Mouse (Mus musculus) heart, embryonic 11.5 days (tissue): ENCODE results near the gene Capzb. TPM values are rescaled to one million over a fixed set of nuclear protein-coding genes. Genes with fewer than 3 reads are reported as not detected.
A peak's percentile ranks its signal among the peaks of the same experiment; 100 is the strongest.

Source experiments
- ATAC-seq: fragments of 200-750 bp; cut with Nextera tagmentation; replicated peaks from 2 replicates; pipeline ENCODE4 v1.8.0; 2017; ENCODE audit warnings: moderate library complexity; ENCODE audit not compliant: insufficient number of reproducible peaks, low FRiP score, low TSS enrichment
- H3K27ac ChIP-seq: fragments of 300-500 bp; sonication (generic); 2 replicates; pipeline ENCODE4 v1.5.1; 2014; ENCODE audit warnings: mild to moderate bottlenecking, low read depth, low read length
- H3K27me3 ChIP-seq: fragments of 300-500 bp; sonication (generic); 2 replicates; pipeline ENCODE4 v1.6.1; 2014; ENCODE audit warnings: mild to moderate bottlenecking, low read length, mixed read lengths; ENCODE audit not compliant: control insufficient read depth, insufficient read depth
- H3K36me3 ChIP-seq: fragments of 300-500 bp; sonication (generic); 2 replicates; pipeline ENCODE4 v1.6.1; 2014; ENCODE audit warnings: mild to moderate bottlenecking, low read length, moderate library complexity, mixed read lengths; ENCODE audit not compliant: control insufficient read depth, insufficient read depth
- H3K4me1 ChIP-seq: fragments of 300-500 bp; sonication (generic); 2 replicates; pipeline ENCODE4 v1.6.1; 2014; ENCODE audit warnings: low read length; ENCODE audit not compliant: control insufficient read depth, insufficient read depth
- H3K4me2 ChIP-seq: fragments of 300-500 bp; sonication (generic); 2 replicates; pipeline ENCODE4 v1.6.1; 2014; ENCODE audit warnings: mild to moderate bottlenecking, moderate library complexity
- H3K4me3 ChIP-seq: fragments of 300-500 bp; sonication (generic); 2 replicates; pipeline ENCODE4 v1.5.1; 2014; ENCODE audit warnings: low read depth, low read length
- H3K9ac ChIP-seq: fragments of 300-500 bp; sonication (generic); 2 replicates; pipeline ENCODE4 v1.6.1; 2014; ENCODE audit warnings: mild to moderate bottlenecking, low read depth, low read length, moderate library complexity
- H3K9me3 ChIP-seq: fragments of 300-500 bp; sonication (generic); replicated peaks from 2 replicates; pipeline ENCODE4 v1.6.1; 2016; ENCODE audit warnings: low read length; ENCODE audit not compliant: control insufficient read depth
- WGBS: fragments of 180-500 bp; shearing (Covaris S2); extraction: QIAGEN DNeasy Blood & Tissue Kit; methylation state at CpG from one replicate; pipeline ENCODE4 v1.1.7; 2014; ENCODE audit not compliant: insufficient replicate concordance; 5-methylcytosine and 5-hydroxymethylcytosine counted together
- polyA plus RNA-seq: library from polyadenylated mRNA; unstranded; fragments of >200 nt; fragmentation: Nextera tagmentation; extraction: Ambion mirVana; gene quantifications from 2 replicates; pipeline ENCODE4 v1.2.1, GENCODE M21; 2014

The Capzb gene
- polyA plus RNA-seq, 1 experiment from 2014 or later = 319 TPM

GRCm38 (mm10) chr4:139199126-139199525, 6.4 kb downstream of the Capzb start:
- Histone ChIP-seq H3K9ac (no peak overlapping the region), H3K36me3 (peaks cover 7% of the 10 kb centered on the region), H3K27ac (no peak overlapping the region), H3K27me3 (no peaks in the 10 kb centered on the region), H3K4me1 (peaks cover 74% of the 10 kb centered on the region), H3K9me3 (no peaks in the 10 kb centered on the region), H3K4me3 (no peak overlapping the region), H3K4me2 (no peak overlapping the region)
- WGBS = 84% methylated on average over 9 of the region's 9 CpGs
- ATAC-seq = no peak

GRCm38 (mm10) chr4:139199703-139200340, 7.1 kb downstream of the Capzb start:
- Histone ChIP-seq H3K4me3 (no peak overlapping the region), H3K27me3 (no peaks in the 10 kb centered on the region), H3K4me2 (no peak overlapping the region), H3K27ac (no peak overlapping the region), H3K36me3 (peaks cover 7% of the 10 kb centered on the region), H3K9me3 (no peaks in the 10 kb centered on the region), H3K9ac (no peak overlapping the region), H3K4me1 (peaks cover 74% of the 10 kb centered on the region)
- 94% methylated on average over 8 of the region's 8 CpGs for WGBS
- no peak for ATAC-seq

- Histone ChIP-seq H3K27ac (no peak overlapping the region), H3K4me1 (peaks cover 74% of the 10 kb centered on the region), H3K36me3 (peaks cover 7% of the 10 kb centered on the region), H3K27me3 (no peaks in the 10 kb centered on the region), H3K9me3 (no peaks in the 10 kb centered on the region), H3K4me3 (no peak overlapping the region), H3K9ac (no peak overlapping the region), H3K4me2 (no peak overlapping the region)
- no peak for ATAC-seq
- WGBS = 61% methylated on average over 3 of the region's 3 CpGs
Measured at GRCm38 (mm10) chr4:139200946-139201345, 8.2 kb downstream of the Capzb start.

GRCm38 (mm10) chr4:139202556-139202955, 9.9 kb downstream of the Capzb start:
- Histone ChIP-seq H3K4me1 (peaks cover 68% of the 10 kb centered on the region), H3K9ac (no peak overlapping the region)

GRCm38 (mm10) chr4:139203381-139203780, 10.7 kb downstream of the Capzb start:
- no peak for ATAC-seq
- Histone ChIP-seq H3K9ac (no peak overlapping the region), H3K4me1 (peaks cover 68% of the 10 kb centered on the region), H3K4me3 (no peak overlapping the region), H3K4me2 (no peak overlapping the region), H3K27ac (no peak overlapping the region), H3K9me3 (no peaks in the 10 kb centered on the region), H3K36me3 (peaks cover 7% of the 10 kb centered on the region), H3K27me3 (no peaks in the 10 kb centered on the region)
- WGBS = 72% methylated on average over 2 of the region's 2 CpGs

More at GRCm38 (mm10) chr4:139202556-139202955, 9.9 kb downstream of the Capzb start:
- H3K4me3 ChIP-seq = no peak overlapping the region
- 39% methylated on average over 7 of the region's 7 CpGs for WGBS
- no peak overlapping the region for H3K4me2 ChIP-seq
- no peaks in the 10 kb centered on the region for H3K27me3 ChIP-seq
- H3K27ac ChIP-seq = no peak overlapping the region
- ATAC-seq = no peak
- peaks cover 7% of the 10 kb centered on the region for H3K36me3 ChIP-seq
- H3K9me3 ChIP-seq = no peaks in the 10 kb centered on the region

- Histone ChIP-seq H3K9me3 (no peaks in the 10 kb centered on the region), H3K36me3 (no peaks in the 10 kb centered on the region; the same call in 1 of the 2 replicates), H3K27ac (no peak overlapping the region), H3K27me3 (no peaks in the 10 kb centered on the region), H3K4me3 (no peak overlapping the region), H3K4me2 (no peak overlapping the region), H3K9ac (no peak overlapping the region), H3K4me1 (peaks cover 75% of the 10 kb centered on the region)
- 44% methylated on average over 5 of the region's 5 CpGs for WGBS
- ATAC-seq = no peak
Measured at GRCm38 (mm10) chr4:139205842-139206241, 13.1 kb downstream of the Capzb start.

GRCm38 (mm10) chr4:139206353-139207045, 13.8 kb downstream of the Capzb start:
- peaks cover 79% of the 10 kb centered on the region for H3K4me1 ChIP-seq
- WGBS = 78% methylated on average over 8 of the region's 8 CpGs

GRCm38 (mm10) chr4:139208236-139209129, 15.8 kb downstream of the Capzb start:
- no peak overlapping the region for H3K4me2 ChIP-seq
- no peak overlapping the region for H3K4me3 ChIP-seq
- WGBS = 58% methylated on average over 9 of the region's 9 CpGs
- no peaks in the 10 kb centered on the region for H3K9me3 ChIP-seq
- H3K9ac ChIP-seq = no peak overlapping the region
- no peak for ATAC-seq
- H3K27ac ChIP-seq = peak overlapping the region; percentile 46; the same call in 1 of the 2 replicates
- no peaks in the 10 kb centered on the region; the same call in 1 of the 2 replicates for H3K36me3 ChIP-seq
- no peaks in the 10 kb centered on the region for H3K27me3 ChIP-seq
- peaks cover 80% of the 10 kb centered on the region for H3K4me1 ChIP-seq

More at GRCm38 (mm10) chr4:139206353-139207045, 13.8 kb downstream of the Capzb start:
- Histone ChIP-seq H3K9ac (no peak overlapping the region), H3K4me3 (no peak overlapping the region), H3K36me3 (no peaks in the 10 kb centered on the region; the same call in 1 of the 2 replicates), H3K9me3 (no peaks in the 10 kb centered on the region), H3K27ac (no peak overlapping the region), H3K27me3 (no peaks in the 10 kb centered on the region), H3K4me2 (no peak overlapping the region)
- ATAC-seq = no peak
